Mouse (Mus musculus) C3H10T1/2 (cell line): ENCODE results near the gene Arpc5. TPM values are rescaled to one million over a fixed set of nuclear protein-coding genes. Genes with fewer than 3 reads are reported as not detected.

ENCODE experiments used
- polyA plus RNA-seq, 2 experiments: library from polyadenylated mRNA; unstranded; fragments of >200 nt; fragmentation: generic; extraction: Trizol; gene quantifications; one replicate each; pipeline ENCODE4 v1.2.1; 2012; ENCODE audit warnings: missing spikeins in 2 of 2

Gene Arpc5
- 10 to 100 TPM; 23.8 to 84.2 TPM for polyA plus RNA-seq

DNA sequence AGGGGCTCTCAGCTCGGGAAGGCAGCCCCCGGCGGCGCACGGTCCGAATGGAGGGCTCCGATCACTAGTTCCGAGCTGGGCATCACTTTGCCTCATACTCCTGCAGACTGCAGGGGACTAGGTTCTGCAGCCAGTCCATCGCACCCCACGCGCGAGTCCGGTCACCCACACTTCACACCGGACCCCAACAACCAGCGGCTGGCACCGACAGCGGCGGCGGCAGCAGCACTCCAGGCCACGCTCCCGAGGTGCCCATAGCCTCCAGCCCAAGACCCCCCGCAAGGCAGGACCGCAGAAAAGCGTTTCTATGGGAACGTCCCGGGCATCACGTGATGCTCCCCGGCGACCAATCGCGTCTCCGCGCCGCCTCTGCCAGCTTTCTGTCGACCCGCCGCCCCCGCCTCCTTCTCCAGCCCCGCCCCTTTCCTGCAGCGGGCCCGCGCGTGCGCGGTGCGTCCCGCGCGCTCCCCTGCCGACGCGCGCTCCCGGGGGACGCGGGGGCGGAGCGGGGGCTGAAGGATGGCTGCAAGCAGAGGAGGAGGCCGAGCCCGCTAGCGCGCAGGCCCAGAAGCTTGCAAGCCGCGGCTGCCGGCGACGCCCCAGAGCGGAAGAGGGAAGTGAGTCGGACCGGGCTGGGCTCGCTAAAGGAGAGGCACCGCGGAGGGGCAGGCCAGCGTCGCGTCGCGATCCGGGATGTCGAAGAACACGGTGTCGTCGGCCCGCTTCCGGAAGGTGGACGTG is at the start of gene Arpc5, which contains the start of gene Rgl1:
TSS of gene Arpc5 (plus strand) at position 511 of the 741 bp plus-strand sequence.
TSS of gene Rgl1 (minus strand) at position 320 of the 741 bp plus-strand sequence.

DNA sequence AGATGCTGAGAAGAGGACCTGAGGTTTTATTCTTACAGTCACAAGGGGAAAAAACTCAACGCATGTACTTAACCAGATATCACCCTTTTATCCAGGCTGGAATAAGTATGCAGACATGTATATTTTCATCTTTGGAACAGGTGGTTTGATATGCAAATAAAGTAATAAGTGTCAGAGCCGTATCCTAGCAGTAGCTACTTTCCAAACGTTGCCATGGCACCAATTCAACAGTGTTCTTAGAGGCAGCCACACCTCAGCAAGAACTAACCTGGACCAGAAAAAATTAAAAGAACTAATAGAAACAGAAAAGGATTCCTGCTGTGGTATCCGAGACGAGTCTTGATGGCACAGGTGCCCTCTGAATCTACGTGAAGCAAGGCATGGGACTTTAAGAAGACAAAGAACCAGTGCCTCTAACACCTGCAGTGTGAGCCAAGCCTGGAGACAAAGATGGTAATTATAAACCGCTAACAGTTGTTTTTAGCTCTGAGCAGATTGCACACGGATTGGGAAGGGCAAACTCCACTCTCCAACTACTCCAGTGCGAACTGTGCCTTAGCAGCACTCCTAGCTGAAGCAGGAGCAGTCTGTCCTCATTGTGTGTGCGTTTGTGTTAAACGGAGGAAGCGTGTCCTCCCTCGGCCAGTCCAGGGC is 15.9 kb upstream of the Arpc5 start, which contains the start of gene Apobec4:
TSS of gene Apobec4 (plus strand) at position 240 of the 654 bp plus-strand sequence.

DNA sequence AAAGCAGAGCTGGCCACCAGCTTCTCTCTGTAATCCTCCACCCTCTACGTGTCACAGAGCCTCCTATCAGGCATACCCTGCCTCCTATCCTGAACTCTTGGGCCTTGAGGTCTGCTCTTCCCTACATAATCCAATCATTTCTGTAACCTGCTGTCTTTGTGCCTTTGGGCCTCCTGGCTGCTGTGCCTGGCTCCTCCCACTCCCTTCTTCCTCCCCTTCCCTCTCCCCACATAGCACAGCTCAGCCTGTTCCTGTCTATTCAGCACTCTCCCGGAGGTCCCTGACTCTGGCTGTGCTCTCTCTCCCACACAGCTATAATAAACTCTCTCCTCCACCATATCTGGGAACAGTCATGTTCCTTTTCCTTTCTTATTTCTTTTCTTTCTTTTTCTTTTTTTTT is 33.6 kb downstream of the Arpc5 start, which contains the start of gene Ncf2:
TSS of gene Ncf2 (plus strand) at position 298 of the 400 bp plus-strand sequence.

Other genes with a start within 250 kb of the Arpc5 start
- gene Apobec4, start 16.0 kb upstream of the Arpc5 start, polyA plus RNA-seq = under 1 TPM in 1 of 2 experiments, not detected in 1; 0.05 TPM
- 10 to 100 TPM; 12.4 to 19.9 TPM for gene Rgl1, start 191 bp upstream of the Arpc5 start, polyA plus RNA-seq
- under 1 TPM in 1 of 2 experiments, not detected in 1; 0.05 TPM for gene Ncf2, start 33.7 kb downstream of the Arpc5 start, polyA plus RNA-seq
- 10 to 100 TPM in 1 of 2 experiments, 1 to 10 TPM in 1; 1.2 to 12.5 TPM for gene Smg7, start 136.1 kb downstream of the Arpc5 start, polyA plus RNA-seq
- gene Nmnat2, start 188.5 kb downstream of the Arpc5 start, polyA plus RNA-seq = 1 to 10 TPM in 1 of 2 experiments, under 1 TPM in 1; 0.90 to 4.6 TPM